Mouse (Mus musculus) liver, adult 2 months (tissue): Measurements from ENCODE around the gene Tmem218. TPM values are rescaled to one million over a fixed set of nuclear protein-coding genes. Genes with fewer than 3 reads are reported as not detected.

Experiments
- DNase-seq: peaks from one replicate; pipeline ENCODE4 v3.0.0-alpha.2; 2011; ENCODE audit warnings: low read depth, low spot score; ENCODE audit errors: extremely low read depth
- H3K27ac ChIP-seq: fragments of 200-500 bp; replicated peaks from 2 replicates; pipeline ENCODE4 v1.5.1; 2012; ENCODE audit warnings: low read depth, mild to moderate bottlenecking, control low read depth, inconsistent platforms, low read length; ENCODE audit not compliant: insufficient read depth
- H3K27me3 ChIP-seq: fragments of 200-500 bp; 2 replicates; pipeline ENCODE4 v1.6.1; 2012; ENCODE audit warnings: mild to moderate bottlenecking, moderate library complexity, low read length, inconsistent platforms; ENCODE audit not compliant: control insufficient read depth, insufficient read depth
- H3K36me3 ChIP-seq: fragments of 200-500 bp; 2 replicates; pipeline ENCODE4 v1.6.1; 2012; ENCODE audit warnings: low read length, inconsistent platforms; ENCODE audit not compliant: control insufficient read depth, insufficient read depth
- H3K4me1 ChIP-seq: fragments of 200-500 bp; 2 replicates; pipeline ENCODE4 v1.6.1; 2011; ENCODE audit warnings: low read length; ENCODE audit not compliant: control insufficient read depth, insufficient read depth
- H3K4me3 ChIP-seq: fragments of 200-500 bp; 2 replicates; pipeline ENCODE4 v1.5.1; 2011; ENCODE audit warnings: low read depth, mild to moderate bottlenecking, control low read depth, low read length, moderate library complexity; ENCODE audit not compliant: insufficient read depth
- H3K79me2 ChIP-seq: fragments of 200-500 bp; 2 replicates; pipeline ENCODE4 v1.6.1; 2012; ENCODE audit warnings: inconsistent platforms, mild to moderate bottlenecking, low read length, moderate library complexity; ENCODE audit not compliant: control insufficient read depth, insufficient read depth
- H3K9ac ChIP-seq: fragments of 200-500 bp; 2 replicates; pipeline ENCODE4 v1.6.1; 2012; ENCODE audit warnings: low read depth, mild to moderate bottlenecking, control low read depth, inconsistent platforms, low read length
- CTCF ChIP-seq: fragments of 200-500 bp; IDR thresholded peaks from 2 replicates; pipeline ENCODE4 v1.5.1; 2011; ENCODE audit warnings: low read depth, low read length, control low read depth
- POLR2A ChIP-seq: fragments of 200-500 bp; IDR thresholded peaks from 2 replicates; pipeline ENCODE4 v1.6.1; 2011; ENCODE audit warnings: low read length, control low read depth; ENCODE audit not compliant: insufficient read depth; ENCODE audit errors: extremely low read depth
- WGBS: fragments of 180-500 bp; shearing (Covaris S2); methylation state at CpG from one replicate; pipeline ENCODE4 v1.1.7; 2018; 5-methylcytosine and 5-hydroxymethylcytosine counted together
- polyA plus RNA-seq: library from polyadenylated mRNA; depleted of rRNA; stranded (reverse); fragments of >200 nt; gene quantifications from 2 replicates; pipeline ENCODE4 v1.2.3, GENCODE M21; 2012
- total RNA-seq: library from RNA; depleted of rRNA; stranded (reverse); fragments of >200 nt; gene quantifications from 2 replicates; pipeline ENCODE4 v1.2.3, GENCODE M21; 2014

The Tmem218 gene
- total and polyA plus RNA-seq, 2 experiments = 1.1 to 1.4 TPM

DNA sequence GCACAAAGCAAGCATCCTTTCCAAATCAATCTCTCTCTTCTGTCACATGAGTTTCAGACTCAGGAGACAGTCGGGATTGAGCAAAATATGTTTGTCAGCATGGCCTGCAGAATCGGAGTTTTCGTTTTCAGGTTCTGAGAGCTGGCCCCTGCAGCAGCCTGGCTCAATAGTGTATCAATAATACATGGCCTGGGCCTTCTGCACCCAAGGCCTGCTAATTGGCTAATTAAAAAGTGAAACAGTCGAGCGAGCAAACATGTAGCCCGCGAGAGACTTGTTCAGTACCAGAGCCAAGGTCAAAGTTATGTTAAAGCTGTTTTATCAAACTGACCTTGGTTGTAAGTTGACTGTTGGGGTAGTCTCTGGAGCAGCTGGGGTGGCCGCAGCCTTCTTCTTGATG lies 12.7 kb downstream of the Tmem218 start:
- no peaks in the 10 kb centered on the region for H3K79me2 ChIP-seq
- no peak overlapping the region for H3K9ac ChIP-seq
- 75% methylated on average over 8 of the region's 8 CpGs for WGBS
- no peak overlapping the region for H3K27ac ChIP-seq
- H3K4me3 ChIP-seq = no peak overlapping the region
- DNase-seq = no peak
- TF ChIP-seq POLR2A (no peak), CTCF (no peak)
- H3K36me3 ChIP-seq = peaks cover 3% of the 10 kb centered on the region; the same call in 1 of the 2 replicates
- H3K4me1 ChIP-seq = no peaks in the 10 kb centered on the region
- H3K27me3 ChIP-seq = no peaks in the 10 kb centered on the region

DNA sequence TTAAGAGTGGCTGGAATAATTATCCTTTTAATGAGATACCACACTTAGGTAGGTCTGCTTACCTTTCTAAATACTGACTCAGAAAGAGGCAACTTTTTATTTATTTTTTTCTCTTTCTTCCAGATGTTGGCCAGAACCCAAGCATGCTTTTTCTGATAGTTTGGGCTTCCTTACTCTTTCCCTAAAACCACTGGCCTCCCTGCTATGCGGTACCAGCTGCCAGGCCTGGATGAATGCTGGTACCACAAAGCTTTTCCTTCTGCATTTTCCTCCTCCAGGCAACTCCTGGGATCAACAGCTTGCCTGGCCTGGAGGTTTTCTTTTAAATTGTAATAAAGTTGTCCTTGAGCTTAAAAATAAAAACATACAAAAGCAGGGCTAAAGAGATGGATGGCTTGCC lies 17.6 kb downstream of the Tmem218 start:
- Histone ChIP-seq H3K36me3 (peaks cover 3% of the 10 kb centered on the region; the same call in 1 of the 2 replicates), H3K4me3 (no peak overlapping the region), H3K79me2 (no peaks in the 10 kb centered on the region), H3K9ac (no peak overlapping the region), H3K4me1 (no peaks in the 10 kb centered on the region), H3K27ac (no peak overlapping the region), H3K27me3 (no peaks in the 10 kb centered on the region)
- WGBS = 94% methylated on average over 1 of the region's 1 CpGs
- TF ChIP-seq CTCF (no peak), POLR2A (no peak)
- DNase-seq = no peak

DNA sequence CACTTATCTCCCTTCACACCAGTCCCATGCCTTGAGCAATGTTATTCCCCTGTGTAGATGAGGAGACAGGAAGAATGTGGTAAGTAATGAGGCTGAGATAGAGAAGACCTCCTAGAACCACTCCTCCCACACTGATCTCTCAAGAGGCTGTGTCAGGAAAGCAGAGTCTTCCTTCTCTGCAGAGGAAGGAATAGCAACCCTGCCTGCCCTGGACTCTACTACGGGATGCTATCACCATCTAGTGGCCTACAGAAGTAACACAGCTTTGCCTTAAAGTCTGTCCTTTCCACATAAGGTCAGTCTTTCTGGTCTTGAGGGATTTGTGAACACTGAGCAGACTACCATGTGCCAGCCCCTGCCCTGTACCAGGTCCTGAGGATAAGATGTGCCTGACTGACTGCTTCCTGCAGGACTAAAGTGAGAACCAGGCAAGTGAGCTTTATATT lies 21.9 kb downstream of the Tmem218 start:
- peak; percentile 45 for DNase-seq
- Histone ChIP-seq H3K9ac (no peak overlapping the region), H3K27me3 (no peaks in the 10 kb centered on the region), H3K4me3 (no peak overlapping the region), H3K79me2 (no peaks in the 10 kb centered on the region), H3K36me3 (no peaks in the 10 kb centered on the region), H3K27ac (no peak overlapping the region), H3K4me1 (no peaks in the 10 kb centered on the region)
- no peak for TF ChIP-seq POLR2A
- TF ChIP-seq CTCF = peak; percentile 68
- whole genome bisulfite sequencing = 6% methylated on average over 1 of the region's 1 CpGs

DNA sequence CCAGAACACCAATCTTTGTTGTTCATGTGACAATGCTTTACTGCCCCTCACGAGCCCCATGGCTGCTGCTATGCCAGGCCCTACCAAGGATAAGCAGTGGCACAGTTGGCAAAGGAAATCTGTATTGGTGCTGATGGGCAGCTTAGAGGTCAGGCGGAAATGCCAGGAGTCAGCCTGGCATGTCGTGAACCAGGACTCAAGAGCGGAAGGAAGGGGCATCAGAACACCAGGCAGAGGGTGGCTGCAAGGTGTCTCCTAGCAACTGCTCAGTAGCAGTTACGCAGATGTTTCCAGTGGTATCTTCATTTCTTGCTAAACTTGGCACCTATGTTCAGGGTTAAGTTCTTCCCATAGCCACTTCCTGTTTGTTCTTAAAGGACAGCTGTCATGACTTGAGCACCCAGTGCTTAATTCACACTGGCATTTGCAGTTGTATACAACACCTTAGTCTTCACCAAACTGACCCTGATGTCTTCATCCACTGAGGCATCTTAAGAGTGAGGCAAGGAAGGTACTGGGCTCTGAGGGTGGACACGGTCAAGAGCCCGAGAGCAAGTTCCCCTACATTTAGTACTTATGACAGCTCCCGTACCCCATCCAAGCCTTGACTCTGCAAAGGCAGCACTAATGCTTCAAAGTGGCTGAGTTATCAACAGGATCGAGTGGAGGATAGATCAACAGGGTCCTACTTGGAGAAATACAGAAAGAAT lies 22.6 kb downstream of the Tmem218 start:
- TF ChIP-seq CTCF (no peak), POLR2A (no peak)
- no peak for DNase-seq
- 91% methylated on average over 9 of the region's 9 CpGs for WGBS
- H3K9ac ChIP-seq = no peak overlapping the region
- no peaks in the 10 kb centered on the region for H3K79me2 ChIP-seq
- no peak overlapping the region for H3K27ac ChIP-seq
- H3K4me1 ChIP-seq = no peaks in the 10 kb centered on the region
- H3K36me3 ChIP-seq = no peaks in the 10 kb centered on the region
- H3K27me3 ChIP-seq = no peaks in the 10 kb centered on the region
- H3K4me3 ChIP-seq = no peak overlapping the region

DNA sequence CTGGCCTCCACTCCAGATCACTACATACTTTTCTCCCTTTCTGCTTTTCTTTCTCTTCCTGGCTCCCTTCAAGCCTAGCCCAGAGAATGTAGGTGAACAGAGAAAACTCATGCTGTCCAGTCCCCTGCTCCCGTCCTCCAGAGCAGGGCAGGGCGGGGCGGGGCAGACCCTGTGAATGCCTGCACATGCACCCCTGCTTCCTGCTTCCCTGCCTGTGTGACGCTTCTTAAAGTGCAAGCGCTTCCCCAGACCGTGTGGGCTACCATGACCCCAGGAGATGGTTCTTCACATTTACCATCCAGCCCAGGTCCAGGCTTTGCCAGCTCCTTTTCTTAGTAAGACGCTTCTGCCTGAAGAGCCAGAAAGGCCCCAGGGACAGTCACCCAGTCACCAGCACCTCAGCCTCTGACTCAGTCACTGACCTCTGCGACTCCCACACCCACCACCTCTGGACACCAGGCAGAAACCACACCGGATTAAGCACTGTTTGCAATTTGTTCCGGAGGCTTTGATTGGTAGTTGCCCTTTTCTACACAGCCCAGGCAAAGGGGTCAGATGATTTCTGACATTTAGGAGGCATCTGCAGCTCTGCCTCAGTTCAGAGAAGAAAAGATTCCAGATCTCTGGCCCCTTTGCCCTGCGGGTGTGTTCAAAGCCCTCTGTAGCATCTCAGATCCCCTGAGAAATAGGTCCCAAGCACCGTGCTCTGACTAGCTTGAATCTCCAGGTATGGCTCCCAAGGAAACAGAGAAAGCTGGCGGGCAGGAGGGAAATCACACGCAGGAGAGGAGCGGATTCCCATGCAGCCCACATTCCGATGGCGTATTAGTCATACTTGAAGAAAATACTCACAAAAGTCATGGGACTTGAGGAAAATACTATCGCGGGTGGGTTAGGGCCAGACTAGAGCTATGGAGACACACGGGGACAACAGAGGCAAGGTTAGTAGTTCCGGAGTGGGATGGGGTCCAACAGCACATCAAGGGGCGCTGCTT lies 24.5 kb downstream of the Tmem218 start:
- Histone ChIP-seq H3K27me3 (no peaks in the 10 kb centered on the region), H3K36me3 (no peaks in the 10 kb centered on the region), H3K4me1 (no peaks in the 10 kb centered on the region), H3K4me3 (no peak overlapping the region), H3K27ac (no peak overlapping the region), H3K79me2 (no peaks in the 10 kb centered on the region), H3K9ac (no peak overlapping the region)
- no peak for DNase-seq
- WGBS = 86% methylated on average over 22 of the region's 22 CpGs
- no peak for TF ChIP-seq CTCF
- no peak for TF ChIP-seq POLR2A
